Mouse (Mus musculus) embryonic fibroblast, embryonic 13.5 days (primary cell): Measurements from ENCODE around the gene Slc37a4.

ENCODE experiments used
- CTCF ChIP-seq: IDR thresholded peaks from 2 replicates; pipeline ENCODE4 v1.5.1; 2011; ENCODE audit warnings: mild to moderate bottlenecking, control low read depth, low read length, moderate library complexity, borderline replicate concordance; ENCODE audit not compliant: insufficient read depth
- POLR2A ChIP-seq: IDR thresholded peaks from 2 replicates; pipeline ENCODE4 v1.6.1; 2011; ENCODE audit warnings: low read depth, mild to moderate bottlenecking, control low read depth, low read length, moderate library complexity

DNA sequence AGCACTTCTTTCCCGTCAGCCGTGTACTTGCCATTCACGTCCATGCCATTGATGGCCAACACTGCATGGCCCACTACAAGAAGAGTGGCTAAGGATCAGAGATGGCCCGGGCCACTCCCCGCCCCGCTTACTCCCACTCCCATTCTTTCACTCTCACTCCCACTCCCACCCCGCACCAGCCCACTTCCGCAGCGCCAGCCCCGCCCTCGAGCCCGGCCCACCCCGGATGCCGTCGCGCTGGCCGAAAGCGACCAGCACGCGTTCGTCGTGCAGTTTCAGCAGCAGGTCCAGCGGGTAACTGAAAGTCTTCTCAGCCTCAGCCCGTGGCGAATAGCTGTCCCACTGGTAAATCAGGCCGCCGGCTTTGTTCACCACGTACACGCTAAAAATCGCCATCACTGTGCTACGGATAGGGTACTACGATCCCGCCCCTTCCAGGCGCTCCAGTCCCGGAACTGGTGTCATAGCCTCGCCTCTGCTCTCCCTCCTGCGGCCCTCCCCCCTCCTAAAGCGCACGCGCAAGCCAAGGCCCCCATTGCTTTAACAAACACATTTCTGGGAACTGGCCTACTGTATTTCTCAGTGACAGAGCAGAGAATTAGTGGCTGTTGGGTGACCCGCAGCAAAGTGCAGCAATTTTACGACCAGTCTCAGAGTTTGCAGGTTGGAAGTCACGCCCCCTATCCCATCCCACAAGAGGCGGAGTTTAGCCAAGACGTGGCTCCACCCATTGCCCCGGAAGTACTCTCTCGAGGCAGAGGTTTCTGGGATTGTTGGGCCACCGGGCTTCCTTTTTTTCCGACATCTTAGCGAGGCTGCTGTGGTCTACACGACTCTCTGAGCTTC lies 10.5 kb downstream of the Slc37a4 start, which contains the start of the genes Rps25 and Trappc4:
- TF ChIP-seq CTCF: no peak
- peak; percentile 86 for TF ChIP-seq POLR2A
